Mouse (Mus musculus) stomach, postnatal 0 days (tissue): ENCODE measurements around the gene Gata1. TPM values are rescaled to one million over a fixed set of nuclear protein-coding genes. Genes with fewer than 3 reads are reported as not detected.
A peak's percentile ranks its signal among the peaks of the same experiment; 100 is the strongest.
"Not testable (repeated sequence)": the region's sequence is repeated elsewhere in the genome, so short reads cannot be mapped to it uniquely, and the experiment has no call there.

Experiments used
- ATAC-seq: fragments of 200-750 bp; cut with Nextera tagmentation; 2 replicates; pipeline ENCODE4 v1.8.0; 2017; ENCODE audit not compliant: low FRiP score, low TSS enrichment
- DNase-seq: peaks from one replicate; pipeline ENCODE4 v3.0.0-alpha.2; 2016; ENCODE audit warnings: low spot score
- H3K27ac ChIP-seq: fragments of 300-500 bp; sonication (generic); replicated peaks from 2 replicates; pipeline ENCODE4 v1.5.1; 2014; ENCODE audit warnings: mild to moderate bottlenecking, control low read depth
- H3K27me3 ChIP-seq: fragments of 300-500 bp; sonication (generic); 2 replicates; pipeline ENCODE4 v1.6.1; 2014; ENCODE audit warnings: low read length; ENCODE audit not compliant: control insufficient read depth, insufficient read depth
- H3K36me3 ChIP-seq: fragments of 300-500 bp; sonication (generic); 2 replicates; pipeline ENCODE4 v1.6.1; 2014; ENCODE audit warnings: low read length, mixed read lengths; ENCODE audit not compliant: control insufficient read depth, insufficient read depth
- H3K4me1 ChIP-seq: fragments of 300-500 bp; sonication (generic); replicated peaks from 2 replicates; pipeline ENCODE4 v1.6.1; 2014; ENCODE audit warnings: antibody characterized with exemption; ENCODE audit not compliant: control insufficient read depth, insufficient read depth
- H3K4me2 ChIP-seq: fragments of 300-500 bp; sonication (generic); replicated peaks from 2 replicates; pipeline ENCODE4 v1.6.1; 2014; ENCODE audit warnings: low read depth, mild to moderate bottlenecking, control low read depth, moderate library complexity
- H3K4me3 ChIP-seq: fragments of 300-500 bp; sonication (generic); 2 replicates; pipeline ENCODE4 v1.5.1; 2014; ENCODE audit warnings: low read depth, low read length, control low read depth
- H3K9ac ChIP-seq: fragments of 300-500 bp; sonication (generic); 2 replicates; pipeline ENCODE4 v1.6.1; 2014; ENCODE audit warnings: mild to moderate bottlenecking, low read length, control low read depth, mixed read lengths
- H3K9me3 ChIP-seq: fragments of 300-500 bp; sonication (generic); 2 replicates; pipeline ENCODE4 v1.6.1; 2016; ENCODE audit warnings: low read length; ENCODE audit not compliant: control insufficient read depth
- CTCF ChIP-seq: IDR thresholded peaks from 2 replicates; pipeline ENCODE4 v1.5.1; 2016; ENCODE audit warnings: antibody characterized with exemption, low read depth, mild to moderate bottlenecking, moderate library complexity
- EP300 ChIP-seq: optimal IDR thresholded peaks from 2 replicates; pipeline ENCODE3; 2016; ENCODE audit warnings: antibody characterized with exemption
- WGBS: fragments of 180-500 bp; shearing (Covaris S2); extraction: QIAGEN DNeasy Blood & Tissue Kit; methylation state at CpG from one replicate; pipeline ENCODE4 v1.1.7; 2014; 5-methylcytosine and 5-hydroxymethylcytosine counted together
- polyA plus RNA-seq: library from polyadenylated mRNA; unstranded; fragments of >200 nt; fragmentation: Nextera tagmentation; extraction: Ambion mirVana; gene quantifications from 2 replicates; pipeline ENCODE4 v1.2.1, GENCODE M21; 2015

Gene Gata1
- polyA plus RNA-seq, 1 experiment from 2014 or later: 0.07 TPM

- peak; percentile 52 for TF ChIP-seq CTCF
- not testable (repeated sequence) for DNase-seq, H3K4me3 ChIP-seq, H3K27ac ChIP-seq, H3K36me3 ChIP-seq, H3K27me3 ChIP-seq, H3K9ac ChIP-seq, H3K4me1 ChIP-seq, H3K9me3 ChIP-seq, ATAC-seq, H3K4me2 ChIP-seq
- WGBS: 27% methylated on average over 3 of the region's 3 CpGs
These were observed 62.2 kb downstream of the Gata1 start for GRCm38 (mm10) chrX:7915669-7916068.

- no peaks in the 10 kb centered on the region; the same call in 1 of the 2 replicates for H3K36me3 ChIP-seq
- H3K27me3 ChIP-seq: no peaks in the 10 kb centered on the region
- no peak overlapping the region for H3K4me3 ChIP-seq
- H3K9ac ChIP-seq: no peak overlapping the region
- 62% methylated on average over 6 of the region's 6 CpGs for WGBS
- DNase-seq (no peak), ATAC-seq (no peak)
- TF ChIP-seq CTCF (peak; percentile 43), EP300 (no peak)
- H3K4me2 ChIP-seq: no peak overlapping the region
- H3K27ac ChIP-seq: no peak overlapping the region
- no peaks in the 10 kb centered on the region for H3K9me3 ChIP-seq
- H3K4me1 ChIP-seq: no peaks in the 10 kb centered on the region
These were observed 67.4 kb downstream of the Gata1 start for GRCm38 (mm10) chrX:7910473-7910872.

Other genes starting within 250 kb of the Gata1 start
- gene Praf2, start 249.6 kb downstream of the Gata1 start, polyA plus RNA-seq: 23.8 and 26.0 TPM in 2 replicates
- 21.5 and 23.0 TPM in 2 replicates for gene Ccdc120, start 227.2 kb downstream of the Gata1 start, polyA plus RNA-seq
- gene Tfe3, start 215.5 kb downstream of the Gata1 start, polyA plus RNA-seq: 17.3 and 18.2 TPM in 2 replicates
- 20.0 and 20.9 TPM in 2 replicates for gene Gripap1, start 188.3 kb downstream of the Gata1 start, polyA plus RNA-seq
- 0.42 and 0.92 TPM in 2 replicates for gene Kcnd1, start 155.8 kb downstream of the Gata1 start, polyA plus RNA-seq
- gene Otud5, start 136.7 kb downstream of the Gata1 start, polyA plus RNA-seq: 21.2 and 22.0 TPM in 2 replicates
- 4.8 and 5.0 TPM in 2 replicates for gene Pim2, start 99.8 kb downstream of the Gata1 start, polyA plus RNA-seq
- gene Slc35a2, start 94.0 kb downstream of the Gata1 start, polyA plus RNA-seq: 28.7 and 32.5 TPM in 2 replicates
- 60.6 and 62.2 TPM in 2 replicates for gene Pqbp1, start 78.8 kb downstream of the Gata1 start, polyA plus RNA-seq
- gene Timm17b, start 78.7 kb downstream of the Gata1 start, polyA plus RNA-seq: 85.6 and 90.5 TPM in 2 replicates
- gene Gm10491, start 70.2 kb downstream of the Gata1 start, polyA plus RNA-seq: not detected in 2 replicates
- gene Gm10490, start 68.5 kb downstream of the Gata1 start, polyA plus RNA-seq: not detected in 2 replicates
- gene Pcsk1n, start 58.2 kb downstream of the Gata1 start, polyA plus RNA-seq: 12.0 and 12.2 TPM in 2 replicates
- gene Eras, start 49.5 kb downstream of the Gata1 start, polyA plus RNA-seq: not detected in 2 replicates
- gene Hdac6, start 30.2 kb downstream of the Gata1 start, polyA plus RNA-seq: 6.2 and 6.7 TPM in 2 replicates
- gene Glod5, start 40.4 kb upstream of the Gata1 start, polyA plus RNA-seq: 6.0 and 7.5 TPM in 2 replicates
- gene Suv39h1, start 96.7 kb upstream of the Gata1 start, polyA plus RNA-seq: 10.8 and 12.3 TPM in 2 replicates
- 0.39 and 0.42 TPM in 2 replicates for gene Was, start 112.4 kb upstream of the Gata1 start, polyA plus RNA-seq
- gene Wdr13, start 154.8 kb upstream of the Gata1 start, polyA plus RNA-seq: 15.6 and 16.7 TPM in 2 replicates
- gene Rbm3, start 167.8 kb upstream of the Gata1 start, polyA plus RNA-seq: 599 and 659 TPM in 2 replicates
- 6.2 and 6.9 TPM in 2 replicates for gene Tbc1d25, start 198.1 kb upstream of the Gata1 start, polyA plus RNA-seq
- 75.4 and 85.7 TPM in 2 replicates for gene Ebp, start 215.4 kb upstream of the Gata1 start, polyA plus RNA-seq
- gene Porcn, start 228.5 kb upstream of the Gata1 start, polyA plus RNA-seq: 12.5 and 14.3 TPM in 2 replicates